Mouse (Mus musculus): Measurements from ENCODE around the gene Ern2.

Gene Ern2

GRCm38 (mm10) chr7:122186043-122186442 is at the start of gene Ern2:
Ern2 (minus strand) TSS chr7:122186207.
- DNase-seq (ENCODE audit: low read depth, low spot score) = no peak

- no peak for DNase-seq (ENCODE audit: low read depth, low spot score)
Measured at GRCm38 (mm10) chr7:122230866-122231265, 44.9 kb upstream of the Ern2 start.

- peak; percentile 72 for DNase-seq (ENCODE audit: low read depth, low spot score)
Measured at GRCm38 (mm10) chr7:122229916-122230315, 43.9 kb upstream of the Ern2 start.

- DNase-seq (ENCODE audit: low read depth, low spot score) = peak; percentile 63
Measured at GRCm38 (mm10) chr7:122229306-122229705, 43.3 kb upstream of the Ern2 start.

GRCm38 (mm10) chr7:122226744-122227143 is 40.7 kb upstream of the Ern2 start:
- no peak for DNase-seq (ENCODE audit: low read depth, low spot score)

- no peak for DNase-seq (ENCODE audit: low read depth, low spot score)
Measured at GRCm38 (mm10) chr7:122226020-122226742, 40.2 kb upstream of the Ern2 start.

- peak; percentile 16 for DNase-seq (ENCODE audit: low read depth, low spot score)
Measured at GRCm38 (mm10) chr7:122219315-122219801, 33.4 kb upstream of the Ern2 start, which contains the start of gene Chp2. Chp2 (plus strand) TSS chr7:122219496.

GRCm38 (mm10) chr7:122208276-122209021 is 22.4 kb upstream of the Ern2 start:
- no peak for DNase-seq (ENCODE audit: low read depth, low spot score)

- no peak for DNase-seq (ENCODE audit: low read depth, low spot score)
Measured at GRCm38 (mm10) chr7:122206121-122206520, 20.1 kb upstream of the Ern2 start.

- DNase-seq (ENCODE audit: low read depth, low spot score) = no peak
Measured at GRCm38 (mm10) chr7:122203936-122204335, 17.9 kb upstream of the Ern2 start.

GRCm38 (mm10) chr7:122199296-122199695 is 13.3 kb upstream of the Ern2 start:
- peak; percentile 63 for DNase-seq (ENCODE audit: low read depth, low spot score)

GRCm38 (mm10) chr7:122197306-122197705 is 11.3 kb upstream of the Ern2 start:
- DNase-seq (ENCODE audit: low read depth, low spot score) = peak; percentile 83

- no peak for DNase-seq (ENCODE audit: low read depth, low spot score)
Measured at GRCm38 (mm10) chr7:122196771-122197170, 10.8 kb upstream of the Ern2 start.

GRCm38 (mm10) chr7:122193919-122194318 is 7.9 kb upstream of the Ern2 start:
- DNase-seq (ENCODE audit: low read depth, low spot score) = peak; percentile 26

- peak; percentile 58 for DNase-seq (ENCODE audit: low read depth, low spot score)
Measured at GRCm38 (mm10) chr7:122191097-122191496, 5.1 kb upstream of the Ern2 start.

GRCm38 (mm10) chr7:122189484-122189883 is 3.5 kb upstream of the Ern2 start:
- DNase-seq (ENCODE audit: low read depth, low spot score) = peak; percentile 83

GRCm38 (mm10) chr7:122184569-122184968 is 1.4 kb downstream of the Ern2 start:
- DNase-seq (ENCODE audit: low read depth, low spot score) = no peak

GRCm38 (mm10) chr7:122180720-122181119 is 5.3 kb downstream of the Ern2 start:
- no peak for DNase-seq (ENCODE audit: low read depth, low spot score)

- DNase-seq (ENCODE audit: low read depth, low spot score) = no peak
Measured at GRCm38 (mm10) chr7:122171613-122172012, 14.4 kb downstream of the Ern2 start.

- DNase-seq (ENCODE audit: low read depth, low spot score) = no peak
Measured at GRCm38 (mm10) chr7:122170705-122171104, 15.3 kb downstream of the Ern2 start.

GRCm38 (mm10) chr7:122167203-122167602 is 18.8 kb downstream of the Ern2 start:
- DNase-seq (ENCODE audit: low read depth, low spot score) = no peak

- DNase-seq (ENCODE audit: low read depth, low spot score) = no peak
Measured at GRCm38 (mm10) chr7:122163766-122164165, 22.2 kb downstream of the Ern2 start.

- no peak for DNase-seq (ENCODE audit: low read depth, low spot score)
Measured at GRCm38 (mm10) chr7:122160037-122160436, 26.0 kb downstream of the Ern2 start.

All from ZHBTc4 (cell line).